Mouse (Mus musculus) heart, adult 11 months (tissue): ENCODE measurements around the gene Krt32.

Experiments used
- DNase-seq: peaks from one replicate; pipeline ENCODE4 v3.0.0; 2022

Gene Krt32

DNA sequence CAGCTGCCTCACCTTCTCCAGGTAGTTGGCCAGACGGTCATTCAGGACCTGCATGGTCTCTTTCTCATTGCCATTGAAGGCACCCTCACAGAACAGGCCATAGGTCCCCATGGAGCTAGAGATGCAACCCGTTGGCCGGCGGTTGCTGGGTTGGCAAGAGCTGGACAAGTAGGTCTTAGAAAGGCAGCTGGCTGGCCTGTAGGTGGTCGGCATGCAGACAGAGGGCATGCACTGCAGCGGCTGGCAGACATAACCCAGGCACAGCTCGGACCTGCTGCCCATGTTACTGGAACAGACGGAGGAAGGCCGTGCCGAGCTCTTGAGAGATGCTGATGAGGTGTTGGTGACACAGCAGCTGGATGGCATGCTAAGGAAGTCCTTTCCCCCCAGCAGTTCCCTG is at the start of gene Krt32:
Gene Krt32 (minus strand): TSS at position 366 of the 400 bp plus-strand sequence.
- DNase-seq, result no peak

DNA sequence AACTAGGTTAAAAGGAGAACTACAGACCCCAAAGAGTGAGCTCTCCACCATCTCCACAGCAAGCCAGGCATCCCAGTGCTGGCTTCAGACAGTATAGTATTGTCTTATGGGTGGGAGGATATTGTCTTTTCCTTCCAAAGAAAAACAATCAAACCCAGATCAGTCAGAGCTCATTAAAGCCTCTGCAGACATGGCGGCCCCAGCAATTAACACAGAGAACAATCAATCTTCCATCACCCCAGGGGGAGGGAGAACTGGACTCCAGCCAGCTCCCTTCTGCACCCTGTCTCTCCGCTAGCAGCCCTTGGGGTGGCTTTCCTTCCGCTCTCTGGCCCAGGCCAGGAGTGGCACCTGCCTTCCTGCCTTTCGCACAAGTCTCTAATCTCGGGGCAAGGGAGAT is 49.7 kb upstream of the Krt32 start:
- no peak for DNase-seq

DNA sequence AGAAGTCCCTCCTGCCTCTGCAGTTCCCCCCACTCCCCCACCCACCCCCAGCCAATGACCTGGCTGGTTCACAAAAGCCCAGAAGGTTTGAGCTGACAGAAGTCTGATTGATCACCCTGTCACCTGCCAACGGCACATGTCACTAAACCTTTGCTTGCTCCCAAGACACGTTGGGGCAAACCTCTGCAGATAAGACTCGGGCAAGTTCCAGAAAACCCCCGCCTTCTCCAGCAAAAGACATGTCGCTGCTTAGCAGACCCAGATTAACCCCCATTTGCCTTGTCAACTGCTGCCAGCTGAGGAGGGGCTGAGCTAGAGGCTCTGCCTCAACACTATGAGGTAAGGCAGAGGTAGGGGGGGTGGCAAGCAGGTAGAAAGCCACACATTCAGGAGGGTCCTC is 48.5 kb upstream of the Krt32 start:
- no peak for DNase-seq

DNA sequence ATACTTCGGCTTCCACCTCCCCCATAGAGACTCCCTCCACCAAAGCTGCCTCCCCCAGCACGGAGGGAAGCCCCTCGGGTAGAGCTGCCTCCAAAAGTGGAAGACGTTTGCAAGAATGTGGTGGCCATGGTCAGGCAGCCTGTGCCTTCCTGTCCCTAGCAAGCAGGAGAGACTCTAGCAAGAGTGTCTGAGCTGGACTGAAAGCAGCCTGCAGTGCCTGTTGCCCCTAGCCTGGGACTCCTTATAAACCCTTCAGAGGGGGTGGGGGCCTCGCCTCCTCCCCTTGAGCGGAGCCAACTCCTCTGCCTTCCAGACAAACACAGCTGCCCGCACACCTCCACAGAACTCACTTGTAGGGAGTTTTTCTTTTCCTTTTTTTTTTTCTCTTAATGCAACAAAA is 47.7 kb upstream of the Krt32 start, which contains the start of gene Krt15:
Gene Krt15 (minus strand): TSS at position 198 of the 400 bp plus-strand sequence.
- no peak for DNase-seq

DNA sequence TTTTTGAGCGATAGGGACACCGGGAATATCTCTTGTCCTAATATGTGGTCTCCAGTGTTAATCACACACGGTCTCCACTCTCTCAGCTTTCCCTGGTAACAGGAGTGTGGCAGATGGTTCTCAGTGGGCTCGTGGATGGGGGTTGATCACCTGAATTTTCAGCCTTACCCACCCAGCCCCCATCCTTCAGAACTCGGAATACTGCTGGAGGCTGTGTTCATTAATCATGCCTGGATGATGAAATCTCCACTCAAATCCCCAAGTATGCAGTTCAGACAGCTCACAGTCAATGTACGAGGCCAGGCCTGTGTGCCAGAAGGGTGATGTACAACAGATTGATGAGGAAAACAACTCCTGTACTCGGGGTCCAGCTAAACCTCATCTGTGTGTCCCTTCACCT is 36.9 kb upstream of the Krt32 start:
- no peak for DNase-seq

DNA sequence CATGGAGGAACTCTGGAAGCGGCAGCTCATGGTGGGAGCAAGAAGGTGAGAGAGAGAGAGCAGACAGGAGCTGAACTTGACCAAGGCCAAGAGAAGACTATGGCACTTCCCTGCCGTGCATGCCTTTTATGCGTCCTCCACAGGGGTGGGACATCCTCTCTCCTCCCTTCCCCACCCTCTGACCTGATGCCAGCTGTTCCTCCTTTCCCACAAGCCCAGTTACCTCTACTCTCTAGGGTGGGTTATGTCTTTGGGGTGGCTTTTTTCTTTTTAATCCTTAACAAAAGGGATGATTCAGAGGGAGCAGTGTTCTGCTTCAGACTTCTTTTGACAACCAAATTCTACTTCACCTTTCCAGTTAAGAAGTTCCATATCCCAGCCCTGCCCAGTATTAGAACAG is 33.4 kb upstream of the Krt32 start, which contains the start of gene Krt13:
Gene Krt13 (minus strand): TSS at position 101 of the 400 bp plus-strand sequence.
- no peak for DNase-seq

DNA sequence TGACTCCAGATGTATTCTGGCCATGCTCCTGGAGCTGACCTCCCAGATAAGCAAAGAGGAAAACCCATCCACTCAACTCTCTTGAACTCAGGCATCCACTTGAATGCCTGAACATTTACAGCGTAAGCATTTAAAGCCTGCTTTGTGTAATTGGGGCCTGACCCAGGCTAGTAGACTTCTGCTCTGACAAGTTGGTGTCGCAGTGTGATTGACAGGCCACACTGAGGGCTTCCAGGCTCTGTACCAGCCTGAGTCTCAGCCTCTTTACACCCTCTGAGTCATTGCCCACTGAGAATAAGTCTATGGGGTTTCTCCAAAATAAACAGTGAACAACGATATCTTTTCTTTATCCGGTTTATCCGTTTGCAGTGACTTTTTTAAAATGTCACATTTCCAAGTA is 32.3 kb upstream of the Krt32 start:
- DNase-seq, result no peak

DNA sequence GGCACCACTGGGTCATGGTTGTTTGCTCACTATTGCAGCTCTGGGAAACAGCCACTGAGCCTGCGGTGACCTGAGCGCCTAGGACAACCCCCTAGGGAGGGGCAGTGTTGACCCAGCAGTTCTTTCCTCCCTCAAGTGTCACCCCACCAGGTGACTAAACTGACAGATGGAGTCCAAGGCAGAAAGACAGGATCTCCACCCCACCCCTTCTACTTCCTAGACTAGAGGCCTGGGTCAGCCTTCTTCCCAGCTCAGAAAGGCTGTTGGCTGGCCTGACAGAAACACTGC is 25.7 kb upstream of the Krt32 start:
- no peak for DNase-seq

DNA sequence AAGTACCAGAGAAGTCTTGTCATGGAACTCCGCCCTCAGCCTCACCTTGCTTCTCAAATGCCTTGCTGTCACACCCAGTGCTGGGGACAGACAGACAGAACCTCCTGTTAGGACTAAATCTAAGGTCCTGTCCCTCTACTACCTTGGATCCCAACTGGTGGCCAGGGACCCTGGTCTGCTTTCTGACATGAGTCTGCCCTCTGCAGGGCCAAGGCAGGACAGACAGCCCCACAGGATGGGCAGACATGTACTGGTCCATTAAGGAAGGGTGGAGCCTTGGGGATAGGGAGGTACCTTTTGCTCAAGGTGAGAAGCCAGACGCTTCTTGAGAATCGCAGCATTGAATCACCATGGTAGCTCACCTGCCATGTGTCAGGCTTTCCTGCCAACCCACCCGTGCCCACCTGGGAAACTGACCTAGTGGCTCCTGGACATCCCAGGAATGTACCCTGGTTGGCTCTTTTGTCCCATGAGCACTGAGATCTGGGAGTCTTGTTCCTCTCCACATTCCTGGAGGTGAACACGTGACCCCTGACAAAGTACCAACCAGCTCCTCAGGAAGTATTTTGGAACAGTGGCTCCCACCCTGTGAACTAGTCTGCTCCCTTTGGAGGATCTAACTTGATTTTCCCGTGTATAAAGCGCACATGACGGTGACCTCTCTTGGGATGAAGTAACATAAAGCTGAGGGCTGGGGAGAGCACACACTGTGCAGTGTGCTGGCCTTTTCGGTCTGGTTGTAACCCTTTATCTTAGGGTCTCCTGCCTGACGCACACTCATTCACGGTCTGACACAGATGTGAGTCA is 25.1 kb upstream of the Krt32 start:
- no peak for DNase-seq

DNA sequence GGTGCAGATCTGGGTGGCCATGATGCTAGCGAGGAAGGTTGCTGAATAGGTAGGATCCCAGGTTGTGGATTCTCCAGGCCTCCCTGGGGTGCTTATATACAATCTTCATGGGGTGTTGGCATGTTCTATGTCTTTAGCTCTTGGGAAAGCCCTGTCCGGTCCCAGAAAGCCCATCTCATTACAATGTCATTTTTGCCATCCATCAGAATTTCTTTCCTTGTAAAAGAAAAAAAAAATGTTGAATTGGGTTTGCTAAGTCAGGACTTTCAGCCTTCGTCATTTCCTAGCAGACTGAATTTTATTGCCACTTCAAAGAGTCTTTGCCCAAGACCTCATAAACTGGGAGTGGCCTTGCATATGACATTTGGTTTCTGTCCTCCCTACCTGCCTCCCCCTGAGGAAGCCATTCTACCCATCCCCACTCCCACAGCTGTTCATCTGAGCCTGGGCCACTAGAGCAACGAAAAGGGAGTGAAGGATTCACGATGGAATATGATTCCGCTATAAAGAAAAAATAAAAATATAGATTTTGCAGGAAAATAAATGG is 17.6 kb upstream of the Krt32 start, which contains the start of gene Krt36:
Gene Krt36 (minus strand): TSS at position 51 of the 547 bp plus-strand sequence.
- DNase-seq, result no peak

DNA sequence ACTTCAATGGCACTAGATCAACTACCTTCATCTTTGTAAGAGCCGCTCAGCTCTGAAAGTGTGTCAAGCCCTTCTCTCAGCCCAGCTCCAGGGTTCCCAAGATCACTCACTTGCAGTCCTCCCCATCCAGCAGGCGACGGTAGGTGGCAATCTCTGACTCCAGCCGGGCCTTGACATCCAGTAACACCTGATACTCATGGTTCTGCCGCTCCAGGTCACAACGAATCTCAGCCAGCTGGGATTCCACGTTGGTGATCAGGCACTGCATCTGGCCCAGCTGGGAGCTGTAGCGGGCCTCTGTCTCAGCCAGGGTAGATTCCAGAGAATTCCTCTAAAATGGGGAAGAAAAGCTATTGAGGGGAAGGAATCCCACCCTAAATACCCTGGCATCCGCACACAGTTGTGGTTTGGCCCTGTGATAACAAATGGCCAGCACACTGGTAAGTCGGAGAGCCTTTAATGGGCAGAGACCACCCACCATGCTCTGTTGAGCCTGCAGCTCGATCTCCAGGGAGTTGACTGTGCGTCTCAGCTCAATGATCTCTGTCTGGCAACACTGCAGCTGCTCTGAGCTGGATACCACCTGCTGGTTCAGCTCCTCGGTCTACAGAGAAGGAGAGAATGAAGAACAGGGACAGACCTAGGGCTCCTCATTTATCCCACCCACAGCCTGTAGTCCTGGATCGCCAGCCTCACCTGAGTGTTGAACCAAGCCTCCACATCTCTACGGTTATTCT is 14.8 kb upstream of the Krt32 start:
- no peak for DNase-seq

DNA sequence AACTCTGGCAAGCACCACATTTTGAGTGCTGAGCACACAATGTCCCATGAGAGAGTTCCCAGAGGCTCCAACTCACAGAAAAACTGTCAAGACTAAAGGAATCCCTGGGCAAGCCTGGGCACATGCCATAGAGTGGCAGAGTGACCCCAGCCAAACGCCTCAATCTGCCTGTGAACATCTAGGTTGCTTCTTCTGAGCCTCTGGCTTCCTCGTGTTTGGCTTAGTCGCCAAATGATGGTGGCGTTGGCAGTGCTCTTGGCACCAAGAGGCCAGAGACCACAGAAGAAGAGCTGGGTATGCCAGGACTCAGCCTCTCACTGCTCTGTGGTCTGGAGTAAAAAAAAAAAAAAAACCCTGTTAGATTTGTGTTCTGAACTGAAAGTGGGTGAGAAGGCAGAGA is 12.4 kb upstream of the Krt32 start:
- no peak for DNase-seq

DNA sequence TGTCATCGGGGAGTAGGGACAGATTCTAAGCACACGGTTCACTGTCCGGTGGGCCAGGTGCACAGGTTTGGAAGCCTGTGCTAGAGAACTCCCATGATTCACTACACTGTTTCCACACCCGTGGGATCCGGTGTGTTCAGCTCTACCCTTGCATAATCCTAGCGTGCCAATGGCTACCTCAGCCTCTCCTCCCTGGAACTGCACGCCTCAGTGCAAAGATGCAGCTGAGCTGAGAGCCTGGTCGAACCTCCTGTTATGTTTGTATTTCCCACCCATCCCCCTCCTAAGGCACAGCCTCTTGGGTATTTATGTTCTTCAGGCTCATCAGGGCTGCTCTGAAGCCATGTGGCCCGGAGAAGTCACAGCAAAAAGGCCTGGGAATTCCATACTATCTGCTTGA is 9.8 kb upstream of the Krt32 start:
- no peak for DNase-seq

DNA sequence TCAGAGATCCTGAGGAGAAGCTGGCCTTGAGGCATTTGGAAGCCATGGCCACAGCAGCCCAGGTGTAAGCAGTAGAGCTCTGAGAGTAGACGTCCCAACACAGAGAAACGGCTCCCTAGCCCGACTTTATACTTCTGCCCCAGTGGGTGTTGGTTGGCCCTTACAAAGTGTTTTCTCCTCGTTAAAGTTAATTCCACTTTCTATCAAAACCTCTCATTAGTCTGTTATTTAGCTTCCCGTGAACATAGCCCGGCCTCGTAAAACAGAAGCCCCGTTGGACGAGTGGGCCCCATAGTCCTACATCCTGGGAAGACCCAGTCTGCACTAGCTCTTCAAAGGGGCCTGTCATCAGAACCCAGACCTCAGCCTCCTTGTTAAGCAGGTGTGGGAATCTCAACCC is 8.1 kb upstream of the Krt32 start, which contains the start of gene Krt35:
Gene Krt35 (minus strand): TSS at position 101 of the 400 bp plus-strand sequence.
- DNase-seq, result no peak

DNA sequence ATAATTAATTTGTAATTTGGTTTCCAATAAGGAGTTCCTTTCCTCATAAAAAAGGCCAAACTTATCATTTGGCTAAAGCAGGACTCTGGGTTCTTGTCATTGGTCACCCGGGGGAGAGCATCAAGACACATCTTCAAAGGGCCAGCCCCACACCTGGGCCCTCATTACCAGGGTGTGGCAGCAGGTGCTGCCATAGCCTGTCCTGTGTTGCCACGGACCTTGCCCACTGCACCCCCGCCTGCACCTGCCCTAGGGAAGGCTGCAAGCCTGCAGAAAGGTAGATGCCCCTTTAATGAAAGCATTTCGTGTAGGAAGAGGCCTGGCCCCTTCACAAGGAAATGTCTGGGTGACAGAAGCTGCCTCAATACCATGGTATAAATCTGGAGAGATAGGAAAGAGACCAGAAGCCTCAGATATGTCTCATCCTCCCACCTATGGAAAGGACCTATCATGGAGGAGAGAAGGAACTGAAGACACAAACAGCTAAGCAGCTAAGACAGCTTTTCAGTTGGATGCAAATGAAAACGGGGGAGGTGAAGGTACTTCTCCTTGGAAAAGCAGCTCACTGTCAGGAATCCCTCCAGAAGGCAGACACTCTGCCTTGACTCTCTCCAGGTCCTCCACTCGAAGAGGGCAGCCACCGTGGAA is 476 bp upstream of the Krt32 start:
- no peak for DNase-seq

DNA sequence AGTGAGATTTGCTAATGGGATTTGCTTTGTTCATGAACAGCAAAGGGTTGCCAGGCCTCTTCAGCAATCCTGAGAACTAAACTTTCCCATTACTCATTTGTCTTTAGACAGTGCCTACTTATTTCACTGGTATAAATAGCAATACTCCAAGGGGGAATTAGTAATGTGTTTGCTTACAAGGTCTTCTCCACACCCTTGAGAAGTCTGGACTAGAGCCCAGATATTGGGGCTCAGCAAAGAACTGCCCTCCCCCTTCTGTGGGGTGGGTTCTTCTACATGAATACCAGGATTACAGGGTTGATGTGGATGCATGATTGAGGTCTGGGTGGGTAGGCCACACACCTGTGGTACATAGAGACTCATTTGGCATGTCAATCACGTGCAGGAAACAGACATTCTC is 14.2 kb downstream of the Krt32 start:
- DNase-seq, result no peak

DNA sequence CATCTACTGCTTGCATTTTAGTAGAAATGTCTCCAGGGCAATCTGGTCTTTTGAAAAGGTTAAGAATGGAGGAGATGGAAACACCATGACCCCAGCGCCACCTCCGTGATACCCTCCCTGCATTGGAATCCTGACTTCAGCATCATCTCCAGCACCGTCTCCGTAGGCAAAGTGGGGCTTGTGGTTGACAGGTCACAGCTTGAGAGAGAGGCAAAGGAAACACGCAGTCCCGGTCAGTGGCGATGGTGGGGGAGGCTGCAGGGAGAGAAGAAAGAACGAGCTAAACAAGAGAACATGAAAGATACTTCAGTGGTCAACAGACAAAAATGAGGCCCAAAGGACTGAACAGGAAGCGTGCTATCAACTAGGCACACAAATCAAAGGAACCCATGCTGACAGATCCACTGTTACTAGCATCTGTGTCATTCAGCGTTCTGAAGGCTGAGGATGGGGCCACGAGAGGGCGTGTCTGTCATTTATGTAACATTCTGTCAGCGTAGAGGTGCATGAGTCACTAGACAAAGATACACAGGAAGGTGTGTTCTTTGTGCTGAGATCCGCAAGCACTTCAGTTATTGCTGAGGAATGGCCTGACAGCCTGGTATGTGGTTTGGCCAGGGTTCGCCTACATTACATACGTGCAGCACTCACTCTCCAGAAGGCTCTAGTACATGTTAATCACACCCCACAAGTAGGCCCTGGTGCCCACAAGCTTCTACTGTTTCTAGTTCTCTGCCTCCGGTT is 20.6 kb downstream of the Krt32 start:
- no peak for DNase-seq

DNA sequence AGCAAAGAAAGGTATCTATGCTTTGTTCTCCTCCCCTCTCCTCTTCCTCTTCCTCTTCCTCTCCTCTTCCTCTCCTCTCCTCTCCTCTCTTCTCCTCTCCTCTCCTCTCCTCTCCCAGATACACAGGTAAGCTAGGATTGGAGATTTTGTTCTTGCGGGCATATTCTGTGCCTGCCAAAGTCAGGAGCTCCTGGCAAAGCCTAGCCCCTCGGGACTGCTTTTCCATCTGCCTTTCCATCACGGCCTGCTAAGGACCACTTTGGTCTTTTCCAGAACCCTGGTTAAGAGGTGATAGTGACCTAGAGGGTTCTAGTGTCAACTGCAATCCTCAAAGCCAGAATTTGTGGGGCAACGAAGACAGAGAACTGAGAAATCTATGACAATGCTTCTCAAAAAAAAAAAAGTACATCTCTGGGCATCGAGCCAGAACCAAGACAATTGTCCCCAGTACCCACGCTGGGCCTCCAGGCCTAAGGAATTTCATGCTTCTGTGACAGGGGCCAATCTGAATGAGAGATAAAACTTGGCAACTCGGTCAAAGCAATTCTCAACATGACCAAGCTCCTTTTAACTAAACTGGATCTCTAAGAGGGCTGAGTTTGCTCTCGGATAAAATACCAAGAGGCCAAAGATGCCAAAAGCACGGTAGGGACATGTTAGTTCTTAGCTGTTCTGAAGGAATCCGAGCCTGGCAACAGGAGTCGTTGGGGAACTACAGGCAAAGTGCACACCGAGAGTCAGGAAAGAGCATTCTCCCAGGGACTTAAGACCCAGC is 21.6 kb downstream of the Krt32 start:
- DNase-seq, result no peak

DNA sequence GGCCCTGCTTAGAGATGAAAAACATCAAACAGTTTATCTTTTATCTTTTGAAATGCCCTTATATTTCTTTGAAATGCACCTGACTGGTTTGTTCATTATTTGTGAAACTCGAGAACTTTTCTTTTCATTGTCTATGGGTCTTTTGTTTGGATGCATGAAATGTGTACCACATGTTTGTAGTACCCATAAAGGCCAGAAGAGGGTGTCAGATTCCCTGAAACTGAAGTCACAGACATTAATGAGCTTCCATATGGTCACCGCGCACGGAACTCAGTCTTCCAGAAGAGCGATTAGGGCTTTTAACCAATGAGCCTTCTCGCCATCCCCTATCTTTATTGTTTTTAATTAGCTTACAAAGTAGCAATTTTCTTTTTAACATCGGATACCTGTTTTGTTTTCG is 29.2 kb downstream of the Krt32 start:
- peak; percentile 34 for DNase-seq

DNA sequence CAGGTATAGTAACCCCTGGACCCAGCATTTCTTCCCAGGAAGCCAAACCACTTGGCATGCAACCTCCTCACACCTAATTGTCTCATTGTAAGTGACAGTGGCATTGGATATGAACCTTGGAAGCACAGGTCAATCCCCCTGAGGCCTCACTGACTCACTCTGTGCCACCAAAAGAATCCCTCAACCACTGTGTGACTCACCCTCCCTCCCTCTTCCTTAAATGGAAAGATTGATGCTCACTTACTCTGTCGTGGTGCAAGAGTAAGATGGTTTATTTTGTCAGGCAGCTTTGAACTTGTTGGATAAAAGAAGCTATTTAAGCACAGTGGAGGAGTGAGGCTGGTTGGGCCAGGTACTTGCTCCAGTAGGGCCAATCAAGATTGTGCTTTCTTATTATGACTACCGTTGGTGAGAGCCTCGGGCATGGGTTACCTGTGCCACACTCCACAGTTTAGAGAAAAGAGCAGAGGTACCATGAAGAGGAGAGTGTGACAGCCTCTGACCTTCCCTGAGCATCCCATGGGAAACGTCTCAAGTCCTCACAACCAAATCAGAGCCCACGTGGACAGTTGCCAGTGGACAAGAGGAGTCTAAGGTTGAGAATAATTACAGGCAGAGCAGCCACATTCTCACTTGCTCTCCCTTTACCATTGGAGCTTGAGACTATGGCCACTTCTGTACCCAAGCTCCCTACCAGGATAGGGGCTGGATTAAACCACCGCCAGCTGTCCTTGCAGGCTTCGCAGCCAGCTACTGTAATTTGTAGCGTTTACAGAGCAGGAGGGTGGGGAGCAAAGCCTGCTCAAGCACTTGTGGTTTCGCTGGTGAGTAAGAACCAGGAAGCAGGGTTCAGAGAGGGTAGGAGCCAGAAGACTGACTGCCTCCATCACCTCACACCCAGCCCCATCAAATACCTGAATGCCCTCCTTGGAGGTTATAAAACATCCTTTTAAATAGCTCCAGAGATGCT is 32.1 kb downstream of the Krt32 start:
- peak; percentile 63 for DNase-seq

DNA sequence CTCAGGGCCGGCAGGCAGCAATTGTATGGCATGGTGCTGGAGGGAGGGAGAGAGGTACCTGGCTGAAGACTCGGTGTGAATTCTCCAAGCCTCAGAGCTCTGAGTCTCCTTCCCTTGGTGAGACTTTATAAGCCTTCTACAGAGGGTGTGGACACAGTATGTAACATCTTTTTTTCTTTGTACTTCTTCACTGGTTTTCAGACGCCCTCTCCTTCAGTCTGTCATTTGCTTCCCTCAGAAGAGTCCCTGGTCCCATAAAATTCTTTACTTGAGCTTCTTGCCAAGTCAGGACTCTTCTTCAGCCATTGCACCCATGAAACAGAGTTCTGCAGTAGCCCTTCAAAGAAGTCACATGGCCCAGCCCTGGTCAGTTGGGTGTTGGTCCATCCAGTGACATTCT is 37.6 kb downstream of the Krt32 start, which contains the start of gene Krt31:
Gene Krt31 (minus strand): TSS at position 101 of the 400 bp plus-strand sequence.
- DNase-seq, result peak; percentile 33
